Mouse (Mus musculus) frontal cortex, postnatal 25 days (tissue): ENCODE data around the gene Gls2.

Source experiments
- DNase-seq, 2 experiments: peaks; one replicate each; pipeline ENCODE4 v3.0.0; 2022; ENCODE audit warnings: low spot score in 2 of 2

The Gls2 gene

DNA sequence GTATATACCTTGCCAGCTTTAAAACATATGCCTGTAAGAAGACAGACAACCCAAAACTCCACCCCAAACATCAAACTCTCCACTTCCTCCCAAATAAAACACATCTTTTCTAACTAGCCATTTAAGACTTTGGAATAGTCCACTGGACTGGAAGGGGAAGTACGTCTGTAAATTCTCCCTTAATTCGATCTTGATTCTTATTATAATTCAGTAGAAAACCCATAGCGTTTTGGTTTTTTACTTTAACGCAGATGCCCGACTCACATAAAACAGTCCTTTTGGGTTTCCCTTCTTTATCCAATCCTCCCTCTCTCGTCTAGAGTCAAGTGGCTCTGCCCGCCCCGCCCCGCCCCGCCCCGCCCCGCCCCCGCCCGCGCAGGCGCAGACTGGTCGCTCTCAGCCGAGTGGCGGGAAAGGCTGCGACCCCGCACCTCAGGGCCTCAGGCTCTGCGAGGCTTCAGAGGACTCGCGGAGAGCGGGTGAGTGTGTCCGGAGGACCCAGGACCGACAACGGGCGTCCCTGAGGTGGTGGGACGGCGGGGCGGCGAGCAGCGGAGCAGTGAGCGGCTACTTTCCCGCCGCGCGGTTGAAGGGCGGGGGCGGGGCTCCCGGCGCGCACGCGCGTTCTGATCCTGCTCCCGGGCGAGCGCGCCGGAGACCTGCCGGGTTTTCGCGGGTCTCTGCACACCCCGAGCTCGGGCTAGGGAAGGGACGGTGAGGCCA is 37.6 kb downstream of the Gls2 start, which contains the start of gene Timeless:
Gene Timeless, plus strand, starts transcription at position 369 of the 723 bp plus-strand sequence.
- DNase-seq, result peak; percentile 74 to 82

GRCm38 (mm10) chr10:128232420-128232985 is 38.2 kb downstream of the Gls2 start:
- DNase-seq, result peak in 1 of 2 experiments; percentile 15

DNA sequence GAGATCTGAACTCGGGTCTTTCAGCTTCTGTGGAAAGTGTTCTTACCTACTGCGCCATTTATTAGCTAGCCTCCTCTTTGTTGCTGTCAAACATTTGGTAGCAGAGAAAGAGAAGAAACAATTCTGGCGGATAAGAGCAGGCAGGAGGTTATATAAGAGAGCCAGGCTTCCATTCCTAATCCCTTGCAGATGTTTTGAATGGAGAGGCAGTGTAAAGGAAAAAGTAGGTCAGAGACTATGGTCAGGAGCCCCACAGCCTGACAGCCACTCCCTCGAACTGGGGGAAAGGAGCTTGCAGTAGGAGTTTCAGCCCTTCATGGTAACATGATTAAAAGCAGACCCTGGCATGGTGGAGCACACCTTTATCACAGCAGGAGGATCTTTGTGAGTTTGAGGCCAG is 42.1 kb downstream of the Gls2 start:
- DNase-seq, result no peak

DNA sequence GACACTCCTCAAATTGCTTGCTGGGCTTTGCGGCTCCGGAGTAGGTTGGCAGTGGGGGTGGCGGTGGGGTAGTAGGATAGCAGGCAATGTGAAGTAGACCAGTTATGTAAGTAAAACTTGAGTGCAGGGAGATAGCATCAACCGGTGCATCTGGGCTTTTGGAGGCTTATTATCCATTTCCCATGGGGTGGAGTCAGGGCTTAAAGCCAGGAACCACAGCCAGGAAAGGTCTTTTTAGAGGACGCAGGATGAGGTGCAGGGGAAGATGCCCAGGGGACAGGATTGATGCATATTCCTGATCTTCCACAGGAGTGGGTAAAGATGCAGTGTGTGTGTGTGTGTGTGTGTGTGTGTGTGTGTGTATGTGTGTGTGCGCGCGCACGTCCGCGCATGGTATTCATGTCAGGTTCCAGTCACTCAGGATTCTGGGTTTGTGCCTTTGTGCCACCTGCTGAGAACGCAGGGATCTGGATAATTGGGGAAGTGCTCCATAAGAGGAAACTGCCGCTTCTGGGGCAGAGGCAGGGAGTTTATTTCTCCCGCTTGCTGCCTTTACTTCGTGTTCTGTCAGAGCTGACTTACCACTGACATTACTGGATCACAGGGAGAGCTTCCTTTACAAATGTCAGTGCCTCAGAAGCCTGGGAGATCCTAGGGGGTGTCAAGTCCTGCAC is 43.7 kb downstream of the Gls2 start:
- DNase-seq, result no peak

GRCm38 (mm10) chr10:128239140-128239539 is 44.9 kb downstream of the Gls2 start:
- DNase-seq, result no peak

GRCm38 (mm10) chr10:128240131-128240530 is 45.9 kb downstream of the Gls2 start:
- no peak for DNase-seq

DNA sequence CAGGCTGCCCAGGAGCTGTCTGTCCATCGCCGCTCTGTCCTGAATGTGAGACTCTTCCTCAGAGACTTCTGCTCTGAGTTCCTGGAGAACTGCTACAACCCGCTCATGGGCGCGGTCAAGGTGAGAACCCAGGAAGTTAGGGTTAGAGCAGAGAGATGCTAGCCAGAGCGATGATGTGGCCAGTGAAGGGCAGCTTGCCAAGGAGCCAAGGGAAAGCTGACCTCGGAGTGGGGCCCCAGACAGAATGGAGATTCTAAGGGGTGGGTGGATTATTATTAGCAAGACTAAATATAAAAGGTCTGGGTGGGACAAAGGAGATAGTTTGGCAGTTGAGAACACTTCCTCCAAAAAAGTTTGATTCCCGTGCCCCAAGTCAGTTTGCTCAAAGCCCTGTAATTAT is 49.0 kb downstream of the Gls2 start:
- no peak for DNase-seq

GRCm38 (mm10) chr10:128244121-128244520 is 49.9 kb downstream of the Gls2 start:
- DNase-seq, result no peak

DNA sequence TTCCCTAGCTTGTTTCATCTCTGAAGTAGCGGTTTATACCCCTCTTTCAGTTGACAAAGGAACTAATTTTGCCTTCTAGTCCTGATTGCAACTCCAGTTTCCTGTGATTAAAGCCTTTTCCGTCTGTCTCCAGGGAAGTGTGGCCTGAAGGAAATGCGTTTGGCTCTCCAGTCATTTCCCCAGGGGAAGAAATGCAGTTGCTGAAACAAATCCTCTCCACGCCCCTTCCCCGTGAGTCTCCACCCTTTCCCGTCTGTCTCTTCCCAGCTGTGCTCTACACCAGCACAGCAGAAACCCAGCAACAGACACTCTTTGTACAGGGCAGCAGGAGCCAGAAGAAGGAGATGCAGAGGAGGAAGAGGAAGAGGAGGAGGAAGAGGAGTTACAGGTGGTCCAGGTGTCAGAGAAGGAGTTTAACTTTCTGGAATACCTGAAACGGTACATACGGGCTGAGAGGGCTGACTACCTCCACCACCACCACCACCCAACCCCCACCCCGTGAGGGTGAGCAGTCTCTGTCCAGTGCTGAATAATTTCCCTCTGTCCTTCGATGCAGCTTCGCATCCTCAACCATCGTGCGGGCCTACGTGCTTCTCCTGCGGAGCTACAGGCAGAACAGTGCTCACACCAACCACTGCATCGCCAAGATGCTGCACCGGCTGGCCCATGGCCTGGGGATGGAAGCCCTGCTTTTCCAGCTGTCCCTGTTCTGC is 52.9 kb downstream of the Gls2 start:
- DNase-seq, result no peak

DNA sequence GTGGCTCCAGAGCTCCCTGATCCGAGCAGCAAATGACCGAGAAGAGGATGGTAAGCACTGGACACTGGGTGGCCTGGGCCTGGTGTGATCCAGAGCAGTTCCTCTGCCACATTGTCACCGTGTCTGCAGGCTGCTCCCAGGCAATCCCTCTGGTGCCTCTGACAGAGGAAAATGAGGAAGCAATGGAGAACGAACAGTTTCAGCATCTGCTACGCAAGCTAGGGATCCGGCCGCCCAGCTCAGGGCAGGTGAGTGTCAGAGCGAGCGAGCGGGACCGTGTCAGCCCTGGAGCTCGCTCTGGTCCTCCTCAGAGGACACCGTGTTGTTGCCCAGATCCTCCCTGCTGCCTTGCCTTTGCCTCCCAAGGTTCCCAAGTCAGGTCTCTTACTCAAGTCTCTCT is 56.3 kb downstream of the Gls2 start:
- no peak for DNase-seq

DNA sequence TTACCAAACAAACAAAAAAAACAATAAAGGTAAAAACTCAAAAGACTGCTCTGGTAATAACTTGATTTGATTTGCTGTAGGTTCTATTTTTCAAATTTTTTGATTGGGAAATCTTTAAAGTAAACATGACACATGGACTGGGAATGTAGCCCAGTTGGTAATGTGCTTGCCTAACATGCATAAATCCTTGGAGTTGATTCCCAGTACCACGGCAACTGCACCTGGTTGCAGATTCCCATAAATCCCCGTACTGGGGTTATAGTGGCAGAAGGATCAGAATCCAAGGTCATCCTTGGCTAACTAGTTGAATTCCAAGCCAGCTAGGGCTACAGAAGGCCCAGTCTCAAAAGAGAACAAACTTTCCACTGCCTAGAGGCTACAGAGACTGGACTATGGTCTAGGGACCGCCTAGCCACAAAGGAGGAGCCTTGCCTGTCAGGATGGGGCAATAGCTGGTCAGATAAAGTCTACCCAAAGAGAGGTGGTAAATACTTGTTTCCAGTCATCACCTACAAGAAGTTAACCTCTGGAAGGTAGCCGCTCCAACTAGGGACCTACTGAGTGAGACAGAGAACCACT is 59.5 kb downstream of the Gls2 start, which contains the start of gene Apon:
Gene Apon, plus strand, starts transcription at position 420 of the 579 bp plus-strand sequence.
- no peak for DNase-seq

- DNase-seq, result no peak
Observed at GRCm38 (mm10) chr10:128255925-128256324, 61.7 kb downstream of the Gls2 start.

GRCm38 (mm10) chr10:128256328-128256727 is 62.1 kb downstream of the Gls2 start:
- DNase-seq, result no peak

DNA sequence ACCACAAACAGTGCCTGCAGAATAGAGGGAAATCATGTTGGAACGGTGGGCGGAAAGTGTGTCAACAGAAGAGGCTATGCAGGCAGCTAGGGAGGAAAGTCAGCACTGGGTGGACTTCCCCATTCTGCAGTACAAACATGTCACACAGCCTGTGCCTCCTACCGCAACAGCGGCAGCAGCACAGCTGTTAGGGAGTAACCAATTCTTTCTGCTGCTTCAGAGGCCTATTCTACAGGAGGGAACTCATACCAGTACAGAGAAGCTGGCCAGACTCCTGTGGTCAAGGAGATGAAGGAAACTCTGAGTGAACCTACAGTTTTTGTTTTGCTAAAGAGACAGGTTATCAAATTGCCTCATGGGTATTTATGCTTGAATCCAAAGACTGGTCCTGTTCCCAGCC is 64.7 kb downstream of the Gls2 start:
- no peak for DNase-seq
